Mouse (Mus musculus) embryonic facial prominence, embryonic 11.5 days (tissue): ENCODE measurements around the gene Trafd1. TPM values are rescaled to one million over a fixed set of nuclear protein-coding genes. Genes with fewer than 3 reads are reported as not detected.

Source experiments
- ATAC-seq: fragments of 200-750 bp; cut with Nextera tagmentation; replicated peaks from 2 replicates; pipeline ENCODE4 v1.8.0; 2017; ENCODE audit warnings: low read depth; ENCODE audit not compliant: insufficient number of reproducible peaks, low FRiP score, low TSS enrichment
- DNase-seq: peaks from one replicate; pipeline ENCODE4 v3.0.0-alpha.2; 2015; ENCODE audit warnings: low spot score
- H3K27ac ChIP-seq: fragments of 300-500 bp; sonication (generic); replicated peaks from 2 replicates; pipeline ENCODE4 v1.5.1; 2014; ENCODE audit warnings: mild to moderate bottlenecking, low read depth, low read length, control low read depth
- H3K27me3 ChIP-seq: fragments of 300-500 bp; sonication (generic); 2 replicates; pipeline ENCODE4 v1.6.1; 2014; ENCODE audit warnings: mild to moderate bottlenecking, low read length, moderate library complexity, mixed read lengths; ENCODE audit not compliant: control insufficient read depth, insufficient read depth
- H3K36me3 ChIP-seq: fragments of 300-500 bp; sonication (generic); replicated peaks from 2 replicates; pipeline ENCODE4 v1.6.1; 2014; ENCODE audit warnings: low read depth, mild to moderate bottlenecking, low read length, moderate library complexity, mixed read lengths; ENCODE audit not compliant: control insufficient read depth, insufficient read depth
- H3K4me1 ChIP-seq: fragments of 300-500 bp; sonication (generic); 2 replicates; pipeline ENCODE4 v1.6.1; 2014; ENCODE audit warnings: low read length, mixed read lengths; ENCODE audit not compliant: control insufficient read depth, insufficient read depth
- H3K4me2 ChIP-seq: fragments of 300-500 bp; sonication (generic); 2 replicates; pipeline ENCODE4 v1.6.1; 2014; ENCODE audit warnings: low read depth, mild to moderate bottlenecking, control low read depth, low read length, moderate library complexity
- H3K4me3 ChIP-seq: fragments of 300-500 bp; sonication (generic); 2 replicates; pipeline ENCODE4 v1.5.1; 2014; ENCODE audit warnings: low read depth, low read length, control low read depth
- H3K9ac ChIP-seq: fragments of 300-500 bp; sonication (generic); replicated peaks from 2 replicates; pipeline ENCODE4 v1.6.1; 2014; ENCODE audit warnings: mild to moderate bottlenecking, control low read depth, low read length
- H3K9me3 ChIP-seq: fragments of 300-500 bp; sonication (generic); replicated peaks from 2 replicates; pipeline ENCODE4 v1.6.1; 2016; ENCODE audit warnings: mild to moderate bottlenecking, low read length, inconsistent platforms, mixed read lengths; ENCODE audit not compliant: control insufficient read depth
- WGBS: fragments of 180-500 bp; shearing (Covaris S2); extraction: QIAGEN DNeasy Blood & Tissue Kit; methylation state at CpG from one replicate; pipeline ENCODE4 v1.1.7; 2014; 5-methylcytosine and 5-hydroxymethylcytosine counted together
- polyA plus RNA-seq: library from polyadenylated mRNA; unstranded; fragments of >200 nt; fragmentation: Nextera tagmentation; extraction: Ambion mirVana; gene quantifications from 2 replicates; pipeline ENCODE4 v1.2.1, GENCODE M21; 2014

Gene Trafd1
- polyA plus RNA-seq, 1 experiment from 2014 or later: 62.1 TPM

DNA sequence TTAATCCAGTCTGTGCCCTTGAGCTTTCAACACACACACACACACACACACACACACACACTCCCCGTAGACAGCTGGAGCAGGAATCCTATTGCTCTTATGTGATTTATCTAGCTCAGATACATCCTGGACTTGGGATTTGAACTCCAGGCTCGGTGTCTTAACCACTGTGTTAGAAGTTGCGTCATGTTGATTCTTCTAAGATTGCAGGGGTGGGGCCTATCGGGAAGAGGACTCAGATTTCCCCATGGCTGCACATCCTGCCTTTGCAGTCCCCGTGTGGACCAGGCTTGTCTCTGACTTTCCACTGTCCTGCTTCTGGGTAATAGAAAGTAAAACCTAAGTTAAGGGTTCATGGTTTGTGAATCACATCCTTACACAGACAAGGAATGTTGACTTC is 14.6 kb upstream of the Trafd1 start:
- Histone ChIP-seq H3K4me3 (no peak overlapping the region), H3K4me1 (no peaks in the 10 kb centered on the region; the same call in 1 of the 2 replicates), H3K27me3 (no peaks in the 10 kb centered on the region), H3K9me3 (no peaks in the 10 kb centered on the region), H3K9ac (no peak overlapping the region), H3K4me2 (no peak overlapping the region), H3K36me3 (no peaks in the 10 kb centered on the region), H3K27ac (no peak overlapping the region)
- DNase-seq: no peak
- WGBS: 66% methylated on average over 5 of the region's 5 CpGs
- ATAC-seq: no peak

DNA sequence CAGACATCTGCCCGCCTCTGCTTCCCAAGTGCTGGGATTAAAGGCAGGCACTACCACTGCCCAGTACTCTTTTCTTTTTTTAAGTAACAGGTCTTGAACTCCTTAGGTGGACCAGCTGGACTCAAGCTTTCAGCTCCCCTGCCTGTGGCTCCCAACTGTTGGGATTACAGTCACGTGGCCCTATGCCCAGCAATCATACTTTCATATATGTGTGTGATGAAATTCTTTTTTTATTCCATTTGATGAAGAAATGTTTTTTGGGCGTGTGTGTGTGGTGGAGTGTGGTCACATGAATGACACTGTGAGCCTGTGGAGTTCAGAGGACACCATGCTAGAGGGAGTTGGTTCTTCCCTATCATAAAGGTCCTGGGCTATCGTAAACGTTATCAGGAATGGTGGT is 14.1 kb upstream of the Trafd1 start:
- H3K4me2 ChIP-seq: no peak overlapping the region
- 88% methylated on average over 5 of the region's 5 CpGs for WGBS

DNA sequence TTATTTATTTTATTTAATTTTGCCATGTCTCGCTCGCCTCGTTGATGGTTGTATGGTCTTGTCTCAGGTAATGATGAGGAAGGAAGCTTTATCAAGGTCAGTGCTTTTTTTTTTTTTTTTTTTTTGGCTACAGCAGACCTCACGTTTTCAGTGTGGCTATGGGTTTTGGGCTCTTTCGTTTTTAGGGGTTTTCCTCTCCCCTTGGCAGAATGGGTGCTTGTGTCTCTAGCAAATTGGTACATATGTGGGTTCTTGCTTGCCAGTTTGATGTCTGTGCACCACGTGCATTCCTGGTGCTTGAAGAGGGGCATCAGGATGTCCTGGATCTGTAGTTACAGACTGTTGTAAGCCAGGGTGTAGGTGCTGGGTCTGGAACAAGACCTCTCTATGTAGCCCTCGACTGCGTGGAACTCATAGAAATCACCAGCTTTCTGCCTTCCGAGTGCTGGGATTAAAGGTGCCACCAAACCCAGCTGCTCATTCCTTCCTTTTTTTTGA is 13.6 kb upstream of the Trafd1 start:
- H3K4me2 ChIP-seq: peak overlapping the region; percentile 89
- WGBS: 58% methylated on average over 9 of the region's 9 CpGs
- H3K9me3 ChIP-seq: no peaks in the 10 kb centered on the region
- no peaks in the 10 kb centered on the region for H3K36me3 ChIP-seq
- H3K27ac ChIP-seq: no peak overlapping the region
- no peaks in the 10 kb centered on the region; the same call in 1 of the 2 replicates for H3K4me1 ChIP-seq
- peak overlapping the region; percentile 89 for H3K4me3 ChIP-seq
- H3K27me3 ChIP-seq: no peaks in the 10 kb centered on the region
- ATAC-seq: no peak
- H3K9ac ChIP-seq: peak overlapping the region; percentile 76
- DNase-seq: no peak

More for the DNA sequence above, 14.1 kb upstream of the Trafd1 start:
- no peak overlapping the region for H3K4me3 ChIP-seq
- H3K36me3 ChIP-seq: no peaks in the 10 kb centered on the region
- no peak overlapping the region for H3K9ac ChIP-seq
- H3K9me3 ChIP-seq: no peaks in the 10 kb centered on the region
- DNase-seq (no peak), ATAC-seq (no peak)
- H3K27me3 ChIP-seq: no peaks in the 10 kb centered on the region
- H3K27ac ChIP-seq: no peak overlapping the region
- H3K4me1 ChIP-seq: no peaks in the 10 kb centered on the region; the same call in 1 of the 2 replicates

DNA sequence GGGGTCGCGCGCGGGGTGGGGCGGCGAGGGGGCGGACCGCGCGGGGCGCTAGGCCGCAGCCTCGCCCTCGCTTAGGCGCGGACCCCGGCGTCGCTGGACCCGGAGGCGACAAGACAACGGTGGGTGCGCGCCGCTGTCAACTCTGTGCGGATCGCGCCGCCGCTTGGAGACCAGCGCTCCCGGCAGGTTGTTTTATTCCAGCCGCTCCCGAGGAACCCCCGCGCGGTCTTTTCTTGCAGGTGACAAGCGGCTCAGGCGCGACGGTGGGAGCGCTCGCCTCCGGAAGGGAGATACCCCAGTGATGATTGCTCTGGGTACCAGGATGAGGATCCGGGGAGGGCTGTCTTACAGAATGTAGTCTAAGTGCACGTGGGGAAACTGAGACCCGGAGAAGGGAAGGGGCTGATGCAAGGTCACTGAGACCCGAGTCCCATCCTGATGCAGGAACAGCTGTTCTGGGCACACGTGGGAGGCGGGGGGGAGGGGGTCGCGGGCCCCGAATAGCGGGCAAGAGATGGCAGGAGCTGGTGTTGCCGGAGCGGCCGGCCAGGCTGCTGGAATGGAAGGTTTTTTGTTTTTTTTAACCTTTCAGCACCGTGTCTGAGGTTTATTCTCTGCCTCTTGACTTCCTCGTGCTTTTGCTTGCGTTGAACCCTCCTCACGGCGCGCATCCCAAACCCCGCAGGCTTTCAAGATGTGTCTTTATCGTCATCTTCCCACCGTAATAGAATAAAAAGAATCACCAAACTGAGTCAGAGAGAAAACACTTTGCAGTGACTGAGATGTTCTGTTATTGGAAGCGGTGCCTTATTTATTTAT is 12.9 kb upstream of the Trafd1 start:
- ATAC-seq (peak; percentile 29), DNase-seq (peak; percentile 61)
- 1% methylated on average over 67 of the region's 67 CpGs for WGBS
- H3K27ac ChIP-seq: no peak overlapping the region; the same call in 1 of the 2 replicates
- H3K27me3 ChIP-seq: no peaks in the 10 kb centered on the region
- no peaks in the 10 kb centered on the region for H3K9me3 ChIP-seq
- H3K4me3 ChIP-seq: peak overlapping the region; percentile 89
- peak overlapping the region; percentile 89 for H3K4me2 ChIP-seq
- no peaks in the 10 kb centered on the region for H3K36me3 ChIP-seq
- H3K4me1 ChIP-seq: no peaks in the 10 kb centered on the region; the same call in 1 of the 2 replicates
- H3K9ac ChIP-seq: peak overlapping the region; percentile 76

DNA sequence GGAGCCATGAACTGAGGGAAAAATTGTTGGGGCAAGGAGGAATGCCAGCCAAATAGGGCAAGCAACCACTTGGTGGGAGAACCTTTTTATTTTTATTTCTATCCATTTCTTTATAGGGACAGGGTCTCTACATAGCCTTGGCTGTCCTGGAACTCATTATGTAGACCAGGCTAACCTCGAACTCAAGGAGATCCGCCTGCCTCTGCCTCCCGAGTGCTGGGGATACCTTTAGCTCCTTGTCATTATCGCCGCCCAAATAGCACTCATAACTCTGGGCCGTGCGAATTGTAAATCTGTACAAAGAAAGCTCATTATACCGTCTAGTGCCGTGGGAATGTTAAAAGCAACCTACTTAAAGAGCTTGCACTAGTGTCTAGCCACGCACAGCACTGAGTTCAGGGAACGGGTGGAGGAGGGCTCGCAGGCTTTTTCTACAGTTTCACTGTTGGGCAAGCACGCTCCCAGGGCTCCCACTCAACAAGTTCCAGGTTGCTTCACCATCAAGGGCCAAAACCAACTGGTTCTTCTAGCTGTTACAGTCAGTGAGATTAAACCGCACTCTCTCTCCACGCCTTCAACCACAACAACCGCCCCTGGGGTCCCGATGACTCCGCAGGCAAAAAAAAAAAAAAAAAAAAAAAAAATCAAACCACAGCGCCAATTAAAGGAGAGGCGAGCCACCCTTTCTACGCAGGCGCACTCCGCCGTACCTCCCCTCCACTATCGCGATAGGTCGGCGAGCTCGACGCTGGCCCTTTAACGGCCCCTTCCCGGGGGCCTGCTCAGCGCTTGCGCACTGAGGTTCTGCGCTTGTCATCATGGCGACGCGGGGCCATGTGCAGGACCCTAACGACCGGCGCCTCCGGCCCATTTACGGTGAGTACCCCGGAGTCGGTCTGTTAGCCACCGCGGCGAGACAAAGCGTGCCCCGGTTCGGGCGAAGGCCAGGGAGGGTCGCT is 12.0 kb upstream of the Trafd1 start, which contains the start of gene Naa25:
Naa25 (plus strand) TSS at position 750 of the 959 bp plus-strand sequence.
- peak within 1 kb of the TSS; percentile 89 for H3K4me3 ChIP-seq
- H3K4me1 ChIP-seq: no peaks in the 10 kb centered on the region; the same call in 1 of the 2 replicates
- H3K36me3 ChIP-seq: no peaks in the 10 kb centered on the region
- ATAC-seq (peak; percentile 93), DNase-seq (peak; percentile 99)
- peak within 1 kb of the TSS; percentile 89 for H3K4me2 ChIP-seq
- H3K27me3 ChIP-seq: no peaks in the 10 kb centered on the region
- H3K9me3 ChIP-seq: no peaks in the 10 kb centered on the region
- WGBS: 10% methylated on average over 53 of the region's 53 CpGs
- H3K27ac ChIP-seq: peak within 1 kb of the TSS; percentile 73
- peak within 1 kb of the TSS; percentile 76 for H3K9ac ChIP-seq

DNA sequence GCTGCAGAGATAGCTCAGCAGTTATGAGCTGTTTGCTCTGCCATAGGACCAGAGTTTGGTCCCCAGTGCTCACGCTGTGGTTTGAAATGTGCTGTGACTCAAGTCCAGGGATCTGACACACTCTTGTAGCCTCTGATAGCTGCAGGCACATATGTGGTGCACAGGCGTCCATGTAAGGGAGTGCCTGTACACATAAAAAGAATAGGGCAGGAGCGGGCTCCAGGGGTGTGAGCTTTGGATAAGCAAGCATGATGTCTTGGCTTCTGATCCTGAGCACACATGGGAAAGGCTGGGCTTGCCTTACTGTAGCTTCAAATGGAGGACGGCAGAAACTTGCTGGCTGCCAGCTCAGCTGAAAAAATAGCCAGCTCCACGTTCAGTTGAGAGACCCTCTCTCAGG is 10.2 kb upstream of the Trafd1 start:
- Histone ChIP-seq H3K4me1 (no peaks in the 10 kb centered on the region; the same call in 1 of the 2 replicates), H3K27me3 (no peaks in the 10 kb centered on the region), H3K9ac (no peak overlapping the region), H3K9me3 (no peaks in the 10 kb centered on the region), H3K27ac (no peak overlapping the region), H3K36me3 (no peaks in the 10 kb centered on the region), H3K4me3 (no peak overlapping the region), H3K4me2 (no peak overlapping the region)
- WGBS: 88% methylated on average over 5 of the region's 5 CpGs
- ATAC-seq (no peak), DNase-seq (no peak)

DNA sequence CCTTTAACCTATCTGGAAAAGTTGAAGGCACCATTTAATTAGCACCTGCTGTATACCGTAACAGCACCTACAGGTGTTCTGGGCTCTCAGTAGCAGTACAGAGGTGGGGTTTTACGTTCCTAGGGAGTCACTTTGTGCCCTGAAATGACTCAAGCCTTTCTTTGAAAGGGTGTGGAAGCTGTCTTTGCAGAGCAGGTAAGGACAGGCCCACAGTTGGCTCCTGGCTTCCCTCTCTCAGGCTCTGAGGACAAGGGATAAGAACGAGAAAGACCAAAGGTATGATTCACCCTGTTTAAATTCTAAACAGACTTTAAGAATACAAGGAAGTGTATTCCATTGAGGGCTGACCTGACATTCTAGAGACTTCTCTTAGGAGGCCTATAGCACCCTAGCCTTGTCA is 8.0 kb upstream of the Trafd1 start:
- no peaks in the 10 kb centered on the region for H3K27me3 ChIP-seq
- no peak for ATAC-seq
- no peak overlapping the region for H3K27ac ChIP-seq
- DNase-seq: no peak
- H3K36me3 ChIP-seq: no peaks in the 10 kb centered on the region
- H3K4me1 ChIP-seq: no peaks in the 10 kb centered on the region
- no peak overlapping the region for H3K9ac ChIP-seq
- H3K9me3 ChIP-seq: no peaks in the 10 kb centered on the region
- H3K4me3 ChIP-seq: no peak overlapping the region
- no peak overlapping the region for H3K4me2 ChIP-seq
- WGBS: 82% methylated on average over 3 of the region's 3 CpGs
